Mouse (Mus musculus) midbrain, embryonic 10.5 days (tissue): ENCODE measurements around the gene Slc16a5. TPM values are rescaled to one million over a fixed set of nuclear protein-coding genes. Genes with fewer than 3 reads are reported as not detected.
"Not testable (repeated sequence)": the region's sequence is repeated elsewhere in the genome, so short reads cannot be mapped to it uniquely, and the experiment has no call there.

Source experiments
- DNase-seq: peaks from one replicate; pipeline ENCODE4 v3.0.0-alpha.2; 2017; ENCODE audit warnings: low spot score
- H3K27ac ChIP-seq: fragments of 300-500 bp; sonication (generic); replicated peaks from 2 replicates; pipeline ENCODE4 v1.5.1; 2016; ENCODE audit warnings: mild to moderate bottlenecking
- H3K27me3 ChIP-seq: fragments of 300-500 bp; sonication (generic); 2 replicates; pipeline ENCODE4 v1.6.1; 2016; ENCODE audit warnings: low read depth, mild to moderate bottlenecking; ENCODE audit not compliant: poor library complexity, severe bottlenecking
- H3K36me3 ChIP-seq: fragments of 300-500 bp; sonication (generic); 2 replicates; pipeline ENCODE4 v1.6.1; 2016; ENCODE audit warnings: mild to moderate bottlenecking, moderate library complexity
- H3K4me1 ChIP-seq: fragments of 300-500 bp; sonication (generic); 2 replicates; pipeline ENCODE4 v1.6.1; 2016
- H3K4me3 ChIP-seq: fragments of 300-500 bp; sonication (generic); 2 replicates; pipeline ENCODE4 v1.5.1; 2016; ENCODE audit warnings: mild to moderate bottlenecking, moderate library complexity
- H3K9me3 ChIP-seq: fragments of 300-500 bp; sonication (generic); replicated peaks from 2 replicates; pipeline ENCODE4 v1.6.1; 2016; ENCODE audit warnings: mild to moderate bottlenecking
- WGBS: fragments of 180-500 bp; shearing (Covaris S2); methylation state at CpG from one replicate; pipeline ENCODE4 v1.1.7; 2016; 5-methylcytosine and 5-hydroxymethylcytosine counted together
- polyA plus RNA-seq: library from polyadenylated mRNA; unstranded; fragments of >200 nt; fragmentation: Nextera tagmentation; extraction: Ambion mirVana; gene quantifications from 2 replicates; pipeline ENCODE4 v1.2.1, GENCODE M21; 2016

Slc16a5 gene
- polyA plus RNA-seq, 1 experiment from 2014 or later = 0.11 TPM

- peaks cover 40% of the 10 kb centered on the region for H3K4me1 ChIP-seq
- H3K36me3 ChIP-seq = peaks cover 3% of the 10 kb centered on the region; the same call in 1 of the 2 replicates
- H3K27me3 ChIP-seq = no peaks in the 10 kb centered on the region
- DNase-seq = peak; percentile 95
- H3K27ac ChIP-seq = peak within 1 kb of the TSS; percentile 87
- H3K9me3 ChIP-seq = no peaks in the 10 kb centered on the region
- under 1% methylated on average over 26 of the region's 26 CpGs for WGBS
- peak within 1 kb of the TSS; percentile 90 for H3K4me3 ChIP-seq
Measured at GRCm38 (mm10) chr11:115475025-115475757, 12.9 kb downstream of the Slc16a5 start, which contains the start of gene Armc7. Armc7 (plus strand) TSS chr11:115475667.

DNA sequence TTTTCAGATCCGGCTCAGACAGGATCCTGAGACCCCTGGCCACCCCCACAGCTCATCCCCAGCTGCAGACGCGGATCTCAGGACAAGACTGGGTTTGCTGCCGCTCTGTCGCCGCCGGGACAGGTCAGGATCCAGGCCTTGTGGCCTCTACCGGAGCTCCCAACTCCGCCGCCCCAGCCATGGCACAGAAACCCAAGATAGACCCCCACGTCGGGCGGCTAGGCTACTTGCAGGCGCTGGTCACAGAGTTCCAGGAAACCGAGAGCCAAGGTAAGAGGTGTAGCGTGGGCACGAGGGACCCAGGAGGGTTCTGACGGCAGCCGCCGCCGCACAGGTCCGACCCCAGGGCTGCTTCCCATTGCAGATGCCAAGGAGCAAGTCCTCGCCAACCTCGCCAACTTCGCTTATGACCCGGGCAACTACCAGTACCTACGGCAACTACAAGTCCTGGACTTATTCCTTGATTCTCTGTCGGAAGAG lies 13.5 kb downstream of the Slc16a5 start:
- Histone ChIP-seq H3K9me3 (no peaks in the 10 kb centered on the region), H3K4me3 (peak overlapping the region; percentile 90), H3K27ac (peak overlapping the region; percentile 87), H3K27me3 (no peaks in the 10 kb centered on the region), H3K36me3 (peaks cover 3% of the 10 kb centered on the region; the same call in 1 of the 2 replicates), H3K4me1 (peaks cover 40% of the 10 kb centered on the region)
- no peak for DNase-seq
- 4% methylated on average over 28 of the region's 28 CpGs for WGBS

DNA sequence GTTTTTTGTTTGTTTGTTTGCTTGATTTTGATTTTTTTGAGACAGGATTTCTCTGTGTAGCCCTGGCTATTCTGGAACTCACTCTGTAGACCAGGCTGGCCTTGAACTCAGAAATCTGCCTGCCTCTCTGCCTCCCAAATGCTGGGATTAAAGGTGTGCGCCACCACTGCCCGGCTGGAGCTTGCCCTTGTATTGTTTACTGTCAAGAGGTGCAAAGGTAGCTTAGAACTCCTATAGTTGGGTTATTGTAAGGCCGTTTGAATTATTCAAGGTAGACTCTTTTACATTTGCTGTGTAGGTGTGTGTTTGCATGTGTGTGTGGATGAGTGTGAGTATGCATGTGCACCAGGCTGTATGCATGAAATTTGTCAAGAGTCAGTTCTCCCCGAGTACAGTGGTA lies 14.4 kb downstream of the Slc16a5 start:
- not testable (repeated sequence) for H3K9me3 ChIP-seq, H3K36me3 ChIP-seq, DNase-seq, H3K27me3 ChIP-seq, H3K27ac ChIP-seq
- Histone ChIP-seq H3K4me3 (peak overlapping the region; percentile 90), H3K4me1 (peaks cover 40% of the 10 kb centered on the region)
- 86% methylated on average over 4 of the region's 4 CpGs for WGBS

DNA sequence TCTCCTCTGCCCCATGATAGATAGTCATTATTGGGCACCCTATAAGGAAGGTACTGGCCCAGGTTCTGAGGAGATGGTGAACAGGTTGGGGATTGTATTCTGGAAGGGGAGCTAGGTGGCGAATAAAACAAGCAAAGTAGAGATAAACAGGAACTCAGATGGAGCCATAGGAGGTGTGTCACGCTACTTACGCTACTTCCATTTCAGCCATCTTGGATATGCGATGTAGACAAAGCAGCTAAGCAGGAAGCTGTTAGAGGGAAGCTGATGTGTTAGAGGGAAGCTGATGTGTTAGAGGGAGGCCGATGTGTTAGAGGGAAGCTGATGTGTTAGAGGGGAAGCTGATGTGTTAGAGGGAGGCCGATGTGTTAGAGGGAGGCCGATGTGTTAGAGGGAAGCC lies 15.1 kb downstream of the Slc16a5 start:
- not testable (repeated sequence) for H3K4me3 ChIP-seq, H3K27ac ChIP-seq, H3K27me3 ChIP-seq, H3K36me3 ChIP-seq, H3K9me3 ChIP-seq, DNase-seq
- H3K4me1 ChIP-seq = peaks cover 40% of the 10 kb centered on the region
- 89% methylated on average over 7 of the region's 7 CpGs for WGBS

- H3K36me3 ChIP-seq = peaks cover 3% of the 10 kb centered on the region; the same call in 1 of the 2 replicates
- no peaks in the 10 kb centered on the region for H3K9me3 ChIP-seq
- H3K4me1 ChIP-seq = peaks cover 39% of the 10 kb centered on the region
- no peaks in the 10 kb centered on the region for H3K27me3 ChIP-seq
- WGBS = 89% methylated on average over 9 of the region's 9 CpGs
- DNase-seq = no peak
- no peak overlapping the region for H3K27ac ChIP-seq
- H3K4me3 ChIP-seq = no peak overlapping the region
Measured at GRCm38 (mm10) chr11:115478296-115478938, 16.1 kb downstream of the Slc16a5 start.

DNA sequence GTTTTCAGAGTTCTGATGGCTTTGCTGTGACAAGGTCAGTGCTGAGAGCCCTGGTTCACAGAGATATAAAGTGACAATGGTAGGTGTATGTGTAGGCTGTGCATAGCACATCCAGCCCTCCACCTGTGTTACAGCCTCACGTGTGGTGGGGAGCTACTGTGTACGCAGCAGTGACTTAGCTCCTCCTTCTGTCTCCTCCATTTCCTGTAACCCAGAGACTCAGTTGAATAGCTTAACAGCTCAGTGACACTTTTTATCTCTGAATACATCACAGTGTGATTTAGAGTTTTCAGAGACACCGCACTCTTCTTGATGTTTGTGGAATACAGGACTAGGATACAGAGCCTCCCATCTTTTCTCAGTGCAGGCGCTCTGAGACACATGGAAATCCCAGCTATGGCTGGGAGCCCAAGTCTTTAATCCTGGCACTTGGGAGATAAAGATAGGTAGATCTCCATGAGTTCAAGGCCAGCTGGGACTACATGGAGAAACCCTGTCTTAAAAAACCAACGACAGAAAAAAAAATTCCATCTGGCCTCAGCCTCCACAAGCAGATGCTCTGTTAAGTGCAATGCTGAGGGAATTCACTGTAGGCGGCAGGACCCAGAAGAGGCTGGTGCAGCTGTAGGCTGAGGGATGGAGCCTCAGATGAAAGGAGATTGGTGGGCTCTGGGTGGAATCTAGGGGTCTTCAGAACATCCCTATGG lies 19.4 kb downstream of the Slc16a5 start:
- 86% methylated on average over 6 of the region's 6 CpGs for WGBS
- H3K9me3 ChIP-seq = no peaks in the 10 kb centered on the region
- peaks cover 25% of the 10 kb centered on the region for H3K4me1 ChIP-seq
- H3K27ac ChIP-seq = no peak overlapping the region
- no peak for DNase-seq
- H3K36me3 ChIP-seq = peaks cover 3% of the 10 kb centered on the region; the same call in 1 of the 2 replicates
- H3K4me3 ChIP-seq = no peak overlapping the region
- H3K27me3 ChIP-seq = no peaks in the 10 kb centered on the region

DNA sequence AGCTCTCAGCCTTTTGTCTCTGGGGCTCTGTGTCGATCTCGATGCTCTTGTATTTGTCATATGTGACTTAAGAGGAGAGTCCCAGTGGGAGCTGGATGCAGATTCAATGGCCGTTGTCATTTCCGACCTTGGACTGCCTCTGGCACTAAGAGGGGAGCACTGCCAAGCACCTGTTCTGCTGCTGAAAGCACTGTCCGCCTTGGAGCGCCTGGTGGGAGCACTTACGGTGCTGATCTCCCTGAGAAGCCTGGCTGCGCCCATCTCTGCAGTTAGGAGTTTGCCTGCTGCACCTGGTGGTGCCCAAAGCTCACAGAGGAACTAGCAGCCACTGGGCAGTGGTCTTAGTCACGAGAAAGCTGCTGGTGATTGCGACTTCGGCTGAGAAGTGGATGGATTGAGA lies 21.0 kb downstream of the Slc16a5 start:
- Histone ChIP-seq H3K9me3 (no peaks in the 10 kb centered on the region), H3K27me3 (no peaks in the 10 kb centered on the region), H3K4me3 (no peak overlapping the region), H3K4me1 (peaks cover 18% of the 10 kb centered on the region), H3K27ac (no peak overlapping the region), H3K36me3 (peaks cover 3% of the 10 kb centered on the region)
- no peak for DNase-seq
- WGBS = 75% methylated on average over 11 of the region's 11 CpGs

GRCm38 (mm10) chr11:115483726-115484125 lies 21.5 kb downstream of the Slc16a5 start:
- Histone ChIP-seq H3K4me3 (no peak overlapping the region), H3K27ac (no peak overlapping the region), H3K27me3 (no peaks in the 10 kb centered on the region), H3K36me3 (peaks cover 6% of the 10 kb centered on the region), H3K4me1 (peaks cover 18% of the 10 kb centered on the region), H3K9me3 (no peaks in the 10 kb centered on the region)
- DNase-seq = peak; percentile 69
- WGBS = 18% methylated on average over 6 of the region's 6 CpGs

DNA sequence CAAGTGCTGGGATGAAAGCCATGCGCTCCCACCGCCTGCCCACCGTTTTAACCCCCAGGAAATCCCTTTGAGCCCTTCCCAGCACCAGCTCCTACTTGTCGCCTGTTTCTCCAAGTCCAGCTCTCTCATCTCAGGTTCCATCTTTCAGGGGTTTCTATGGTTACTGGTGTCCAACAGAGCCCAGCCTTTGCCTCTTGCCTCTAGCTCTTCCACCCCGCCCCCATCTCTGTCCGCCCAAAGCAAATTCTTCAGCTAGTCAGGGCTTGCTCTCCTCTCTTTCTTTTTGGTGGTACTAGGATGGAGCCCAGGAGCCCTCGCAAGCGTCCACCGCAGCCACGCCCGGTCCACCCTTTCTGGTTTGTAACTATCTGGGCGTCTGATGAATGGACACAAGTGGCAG lies 22.9 kb downstream of the Slc16a5 start:
- peak overlapping the region; percentile 64 for H3K27ac ChIP-seq
- 37% methylated on average over 12 of the region's 12 CpGs for WGBS
- no peaks in the 10 kb centered on the region for H3K27me3 ChIP-seq
- H3K36me3 ChIP-seq = peaks cover 16% of the 10 kb centered on the region
- peak; percentile 67 for DNase-seq
- peaks cover 25% of the 10 kb centered on the region for H3K4me1 ChIP-seq
- H3K4me3 ChIP-seq = peak overlapping the region; percentile 23; the same call in 1 of the 2 replicates
- no peaks in the 10 kb centered on the region for H3K9me3 ChIP-seq

GRCm38 (mm10) chr11:115488551-115489104 lies 26.4 kb downstream of the Slc16a5 start:
- no peak for DNase-seq
- Histone ChIP-seq H3K9me3 (no peaks in the 10 kb centered on the region), H3K4me3 (no peak overlapping the region), H3K4me1 (peaks cover 48% of the 10 kb centered on the region), H3K27me3 (peaks cover 8% of the 10 kb centered on the region; the same call in 1 of the 2 replicates), H3K27ac (no peak overlapping the region), H3K36me3 (peaks cover 16% of the 10 kb centered on the region)
- 85% methylated on average over 19 of the region's 19 CpGs for WGBS

- Histone ChIP-seq H3K4me1 (peaks cover 36% of the 10 kb centered on the region), H3K4me3 (peak overlapping the region; percentile 81), H3K27ac (peak overlapping the region; percentile 90), H3K9me3 (no peaks in the 10 kb centered on the region), H3K27me3 (peaks cover 8% of the 10 kb centered on the region; the same call in 1 of the 2 replicates), H3K36me3 (peaks cover 16% of the 10 kb centered on the region)
- WGBS = 28% methylated on average over 25 of the region's 25 CpGs
- DNase-seq = peak; percentile 47
Measured at GRCm38 (mm10) chr11:115490441-115491355, 28.4 kb downstream of the Slc16a5 start.
